Mouse (Mus musculus) CD8-positive naive resting alpha-beta T cell, adult 57 days (primary cell): ENCODE results near the gene Mocs3. TPM values are rescaled to one million over a fixed set of nuclear protein-coding genes. Genes with fewer than 3 reads are reported as not detected.

Experiments
- total RNA-seq: library from RNA; stranded (reverse); gene quantifications from one replicate; pipeline ENCODE4 v1.2.4, GENCODE M21; 2023

Gene Mocs3
- 14.0 TPM for total RNA-seq

GRCm38 (mm10) chr2:168230026-168230728 lies at the start of gene Mocs3, which contains the start of the genes Gm20716 and Dpm1:
Gene Mocs3 (plus strand): TSS chr2:168230622.
Gene Gm20716 (minus strand): TSS chr2:168230364.
Gene Dpm1 (minus strand): TSS chr2:168230591.

DNA sequence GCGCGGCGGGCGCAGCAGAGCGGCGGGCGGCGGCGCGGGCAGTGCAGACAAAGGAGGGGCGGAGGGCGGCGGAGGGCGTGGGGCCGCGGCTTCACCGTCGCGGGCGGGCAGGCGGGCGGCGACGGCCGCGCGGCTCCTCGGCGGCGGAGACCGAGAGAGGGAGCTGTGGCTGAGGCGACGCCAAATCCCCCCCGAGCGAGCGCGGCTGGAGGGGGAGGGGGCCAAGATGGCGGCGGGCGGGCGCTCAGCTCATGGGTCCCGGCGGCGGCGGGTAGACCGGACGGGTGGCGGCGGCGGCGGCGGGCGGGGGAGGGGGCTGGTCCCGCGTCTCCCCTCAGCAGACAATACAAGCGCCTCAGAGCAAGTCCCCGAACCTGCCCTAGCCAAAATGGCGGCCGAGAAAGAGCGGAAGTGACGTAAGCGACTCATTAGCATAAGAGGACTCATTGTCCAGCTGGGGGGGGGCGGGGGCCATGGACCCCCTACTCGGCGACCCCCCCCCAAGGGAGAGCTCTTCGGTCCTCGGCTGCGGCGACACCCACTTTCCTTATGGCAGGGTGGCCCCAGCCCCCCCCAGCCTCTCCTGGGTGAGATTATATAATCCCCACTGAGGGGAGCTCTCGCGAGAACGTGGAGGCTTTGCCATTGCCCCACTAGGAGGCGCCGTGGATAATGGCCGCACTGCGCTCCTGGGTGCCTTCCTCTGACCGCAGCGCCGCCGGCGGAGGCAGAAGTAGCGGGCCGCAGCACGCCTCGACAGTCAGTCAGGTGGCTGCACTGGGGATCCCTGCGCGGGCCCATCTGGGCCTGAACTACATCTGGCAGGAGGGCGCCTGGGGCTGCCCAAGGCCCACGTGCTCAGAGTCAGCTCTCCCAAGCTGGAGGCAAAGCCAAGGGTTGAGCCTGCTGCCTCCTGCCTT lies 23.4 kb upstream of the Mocs3 start, which contains the start of gene Adnp:
Gene Adnp (minus strand): TSS at position 388 of the 920 bp plus-strand sequence.

DNA sequence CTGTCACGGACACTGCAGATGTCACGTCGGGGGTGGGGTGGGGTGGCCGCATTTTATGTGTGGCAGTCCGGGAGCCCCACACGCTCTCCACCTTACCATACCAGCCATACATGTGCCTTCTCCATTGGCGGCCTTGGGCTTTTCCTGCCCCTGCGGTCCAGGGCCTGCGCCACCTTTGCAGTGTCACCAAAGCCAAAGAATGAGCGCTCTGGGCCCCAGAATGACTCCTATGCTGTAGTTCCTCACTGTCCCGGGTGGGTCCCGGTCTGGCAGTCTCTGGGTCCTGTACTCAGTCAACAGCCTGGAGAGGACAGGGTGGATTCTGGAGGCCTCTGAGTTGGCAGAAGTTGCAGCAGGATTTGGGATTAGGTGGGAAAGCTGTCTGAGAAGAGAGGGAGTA lies 51.2 kb downstream of the Mocs3 start, which contains the start of gene Kcng1:
Gene Kcng1 (minus strand): TSS at position 155 of the 400 bp plus-strand sequence.

Other genes with a start within 250 kb of the Mocs3 start
- 3.3 TPM for gene Ripor3, start 220.0 kb upstream of the Mocs3 start, total RNA-seq
- gene Pard6b, start 149.6 kb upstream of the Mocs3 start, total RNA-seq: 2.8 TPM
- gene Adnp, start 23.5 kb upstream of the Mocs3 start, total RNA-seq: 89.1 TPM
- gene Gm20716, start 258 bp upstream of the Mocs3 start, total RNA-seq: 3.7 TPM
- 121 TPM for gene Dpm1, start within 50 bp of the Mocs3 start, total RNA-seq
- gene Kcng1, start 51.1 kb downstream of the Mocs3 start, total RNA-seq: not detected